Mouse (Mus musculus) left cerebral cortex, adult 9 months (tissue): ENCODE results near the gene Pigv.

Experiments used
- DNase-seq, 2 experiments: peaks; one replicate each; pipeline ENCODE4 v3.0.0; 2022; ENCODE audit warnings: low spot score in 2 of 2

The Pigv gene

GRCm38 (mm10) chr4:133671881-133672844 is at the start of gene Pigv:
Pigv (minus strand) TSS chr4:133672647.
- peak; percentile 86 to 89 for DNase-seq

GRCm38 (mm10) chr4:133719791-133720190 is 47.3 kb upstream of the Pigv start:
- DNase-seq, result no peak

GRCm38 (mm10) chr4:133712755-133713154 is 40.3 kb upstream of the Pigv start:
- no peak for DNase-seq

- DNase-seq, result no peak
Observed at GRCm38 (mm10) chr4:133711307-133712076, 39.0 kb upstream of the Pigv start.

GRCm38 (mm10) chr4:133709395-133709794 is 36.9 kb upstream of the Pigv start:
- no peak for DNase-seq

- DNase-seq, result no peak
Observed at GRCm38 (mm10) chr4:133707464-133707863, 35.0 kb upstream of the Pigv start.

- DNase-seq, result peak; percentile 36 to 61
Observed at GRCm38 (mm10) chr4:133706956-133707355, 34.5 kb upstream of the Pigv start.

GRCm38 (mm10) chr4:133705062-133705461 is 32.6 kb upstream of the Pigv start:
- DNase-seq, result no peak

- peak in 1 of 2 experiments; percentile 55 for DNase-seq
Observed at GRCm38 (mm10) chr4:133700905-133701368, 28.5 kb upstream of the Pigv start.

- no peak for DNase-seq
Observed at GRCm38 (mm10) chr4:133695363-133695762, 22.9 kb upstream of the Pigv start.

GRCm38 (mm10) chr4:133690252-133690651 is 17.8 kb upstream of the Pigv start:
- DNase-seq, result no peak

- DNase-seq, result peak in 1 of 2 experiments; percentile 44
Observed at GRCm38 (mm10) chr4:133688417-133689067, 16.1 kb upstream of the Pigv start.

GRCm38 (mm10) chr4:133687126-133687525 is 14.7 kb upstream of the Pigv start:
- no peak for DNase-seq

- DNase-seq, result no peak
Observed at GRCm38 (mm10) chr4:133686512-133686911, 14.1 kb upstream of the Pigv start.

- no peak for DNase-seq
Observed at GRCm38 (mm10) chr4:133680206-133680786, 7.8 kb upstream of the Pigv start.

- DNase-seq, result no peak
Observed at GRCm38 (mm10) chr4:133679629-133680028, 7.2 kb upstream of the Pigv start.

GRCm38 (mm10) chr4:133677266-133677665 is 4.8 kb upstream of the Pigv start:
- no peak for DNase-seq

GRCm38 (mm10) chr4:133676189-133676588 is 3.7 kb upstream of the Pigv start:
- no peak for DNase-seq

- DNase-seq, result no peak
Observed at GRCm38 (mm10) chr4:133675594-133676016, 3.2 kb upstream of the Pigv start.

- DNase-seq, result no peak
Observed at GRCm38 (mm10) chr4:133674331-133674695, 1.9 kb upstream of the Pigv start.

GRCm38 (mm10) chr4:133673666-133674330 is 1.4 kb upstream of the Pigv start:
- peak in 1 of 2 experiments; percentile 51 for DNase-seq
